In genomic region chr14:72829261-72829660, GRCm38 (mm10) we compare ENCODE assay signal across 13 mouse cellular contexts.
DNase-seq lines count a peak whose midpoint lies in the region; ATAC-seq and TF ChIP-seq lines count a peak whose summit lies in the region.
"Had no signal": no experiment of that assay in that cellular context is flagged by ENCODE, and none has a peak within 500 bp of the region (broad histone marks: within the 10 kb centered on the region; RNA-seq: fewer than 3 reads in every experiment).

No protein-coding gene starts in this region.

- TF ChIP-seq CTCF in lung, embryonic 14.5 days (IDR thresholded peaks at IDR 0.05; ENCODE audit: low read depth): no peak

- no peak overlapping the region for H3K4me3 ChIP-seq in lung, embryonic 14.5 days (ENCODE audit: low read depth, low read length)
- H3K4me3 ChIP-seq: forebrain, embryonic 12.5 days; heart, embryonic 15.5 days; liver, embryonic 12.5 days; midbrain, embryonic 13.5 days had no signal

- 42% methylated on average over 5 of the region's 5 CpGs for WGBS in lung, embryonic 14.5 days

- H3K36me3 ChIP-seq in lung, embryonic 14.5 days (ENCODE audit: insufficient read depth): no peaks in the 10 kb centered on the region
- H3K36me3 ChIP-seq: forebrain, embryonic 12.5 days; heart, embryonic 15.5 days; liver, embryonic 12.5 days; midbrain, embryonic 13.5 days had no signal

- ATAC-seq in lung, embryonic 14.5 days (ENCODE audit: insufficient read depth): peak; percentile 35; the same call in 1 of the 2 replicates
- 0 out of 4 replicates have a peak, but pooled peaks have one; percentile 17 to 21 for ATAC-seq in hematopoietic stem cell, adult 5-6 weeks (replicated peaks in 1 of 2; ENCODE audit: insufficient read depth in 1 of 2, low FRiP score in 2 of 2, low TSS enrichment in 1 of 2, low read depth in 1 of 2, poor library complexity in 2 of 2, severe bottlenecking in 2 of 2)
- ATAC-seq in erythroid progenitor cell, adult 5-6 weeks (replicated peaks; ENCODE audit: low FRiP score, poor library complexity, severe bottlenecking): no peak
- ATAC-seq: liver, embryonic 12.5 days; midbrain, embryonic 13.5 days had no signal

- no peak overlapping the region for H3K9ac ChIP-seq in lung, embryonic 14.5 days
- H3K9ac ChIP-seq: forebrain, embryonic 12.5 days; heart, embryonic 15.5 days; liver, embryonic 12.5 days; midbrain, embryonic 13.5 days had no signal

- H3K27ac ChIP-seq in lung, embryonic 14.5 days (ENCODE audit: low read depth): no peak overlapping the region
- H3K27ac ChIP-seq: forebrain, embryonic 12.5 days; heart, embryonic 15.5 days; liver, embryonic 12.5 days; midbrain, embryonic 13.5 days had no signal

- H3K27me3 ChIP-seq in lung, embryonic 14.5 days (ENCODE audit: insufficient read depth, low read length): no peaks in the 10 kb centered on the region
- H3K27me3 ChIP-seq: forebrain, embryonic 12.5 days; heart, embryonic 15.5 days; liver, embryonic 12.5 days; midbrain, embryonic 13.5 days had no signal

- no peaks in the 10 kb centered on the region for H3K9me3 ChIP-seq in lung, embryonic 14.5 days (ENCODE audit: low read depth, low read length)
- H3K9me3 ChIP-seq: forebrain, embryonic 12.5 days; heart, embryonic 15.5 days; liver, embryonic 12.5 days; midbrain, embryonic 13.5 days had no signal

- peak; percentile 54 for DNase-seq in lung, embryonic 14.5 days
- no peak for DNase-seq in lung, postnatal 36 days
- DNase-seq in embryo, embryonic 11 days: peak; percentile 49
- peak; percentile 53 for DNase-seq in thymus, postnatal 0 days (ENCODE audit: low spot score)
- DNase-seq in testis, postnatal 10 days (ENCODE audit: low spot score): no peak
- DNase-seq: cerebellum, postnatal 10 days; gastrocnemius, postnatal 14 days had no signal

- H3K4me2 ChIP-seq in lung, embryonic 14.5 days: no peak overlapping the region
- H3K4me2 ChIP-seq: forebrain, embryonic 12.5 days; heart, embryonic 15.5 days; liver, embryonic 12.5 days; midbrain, embryonic 13.5 days had no signal

- H3K4me1 ChIP-seq in lung, embryonic 14.5 days (ENCODE audit: insufficient read depth): no peaks in the 10 kb centered on the region
- H3K4me1 ChIP-seq: forebrain, embryonic 12.5 days; heart, embryonic 15.5 days; liver, embryonic 12.5 days; midbrain, embryonic 13.5 days had no signal

Comparison
In these comparisons a context has a peak if more than half of its experiments do, and no peak if none do; other contexts are left out.
1. DNase-seq: peak in lung, embryonic 14.5 days (single experiment), embryo, embryonic 11 days (single experiment) and thymus, postnatal 0 days (single experiment); none in lung, postnatal 36 days (single experiment) and testis, postnatal 10 days (single experiment).